Mouse (Mus musculus) cerebellum, adult 2 months (tissue): ENCODE measurements around the gene Eif4g3.

ENCODE experiments used
- CTCF ChIP-seq: fragments of 200-500 bp; IDR thresholded peaks from 2 replicates; pipeline ENCODE4 v1.5.1; 2011; ENCODE audit warnings: low read depth, mild to moderate bottlenecking, control low read depth, low read length, moderate library complexity, borderline replicate concordance; ENCODE audit not compliant: insufficient read depth
- POLR2A ChIP-seq: fragments of 200-500 bp; IDR thresholded peaks from 2 replicates; pipeline ENCODE4 v1.6.1; 2011; ENCODE audit warnings: low read length, control low read depth, borderline replicate concordance; ENCODE audit not compliant: insufficient read depth

DNA sequence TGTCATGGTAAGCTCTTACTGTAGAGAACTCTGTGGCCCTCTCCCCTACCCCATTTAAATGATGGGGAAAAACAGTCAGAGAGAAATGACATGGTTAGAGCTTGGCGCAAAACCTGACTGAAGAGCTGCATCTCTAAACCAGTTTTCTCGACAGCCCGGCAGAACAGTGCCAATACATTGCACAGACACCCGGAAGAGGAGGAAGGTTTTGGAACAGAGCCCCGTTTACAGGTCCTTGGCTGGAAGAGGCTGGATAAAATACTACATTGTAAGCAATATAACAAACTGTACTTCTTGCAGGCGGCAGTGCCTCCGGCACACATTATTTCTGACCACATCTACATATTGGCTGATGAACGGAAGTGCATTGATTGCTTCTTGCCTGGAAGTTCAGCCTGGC lies 91.3 kb downstream of the Eif4g3 start:
- TF ChIP-seq CTCF (no peak), POLR2A (no peak)
